Mouse (Mus musculus): Measurements from ENCODE around the gene Mrpl54.

DNA sequence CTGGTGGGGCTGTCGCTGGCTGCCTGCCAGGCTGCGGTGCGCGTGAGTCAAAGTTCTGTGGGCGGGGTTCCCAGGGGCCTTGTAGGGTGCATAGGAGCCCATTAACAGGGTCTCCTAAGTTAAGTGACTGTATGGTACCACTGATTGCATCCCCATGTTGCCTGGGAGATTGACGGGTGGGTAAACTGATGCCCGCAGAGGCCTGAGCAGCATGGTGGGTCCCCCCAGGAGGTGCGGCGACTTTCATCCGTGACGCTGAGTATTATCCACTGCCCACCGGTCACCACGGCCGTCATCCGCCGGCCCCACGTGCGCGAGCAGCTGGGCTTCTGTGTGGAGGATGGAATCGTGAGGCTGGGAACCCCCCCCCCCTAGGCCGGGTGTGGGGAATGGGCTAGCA is 5.6 kb upstream of the Mrpl54 start:
- no peak for TF ChIP-seq POLR2A (IDR thresholded peaks at IDR 0.05; ENCODE audit: borderline replicate concordance, extremely low read depth, insufficient read depth, insufficient read length, poor library complexity, severe bottlenecking)
- TF ChIP-seq CTCF (IDR thresholded peaks at IDR 0.05; ENCODE audit: borderline replicate concordance, extremely low read depth, insufficient read depth, insufficient read length) = no peak
